Comparison of ENCODE assay signal across 8 mouse cellular contexts in the genomic region with DNA sequence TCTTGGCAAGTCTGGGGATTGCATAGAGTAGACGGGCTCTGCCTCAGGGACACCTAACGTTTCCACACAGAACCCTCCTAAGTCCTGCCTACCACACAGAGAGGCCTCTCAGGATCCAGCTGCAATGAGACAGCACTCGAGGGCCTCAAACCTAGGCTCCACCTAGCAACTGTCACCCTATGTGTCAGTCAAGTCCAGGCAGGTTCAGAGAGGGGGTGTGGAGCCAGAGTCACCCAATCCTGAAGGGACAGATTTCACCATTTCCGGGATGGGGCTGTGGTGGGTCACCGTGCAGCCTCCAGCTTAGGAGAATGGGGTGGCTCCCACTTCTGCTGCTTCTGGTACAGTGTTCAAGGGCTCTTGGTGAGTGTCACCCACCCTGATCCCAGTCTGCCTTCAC. TPM values are rescaled to one million over a fixed set of nuclear protein-coding genes. Genes with fewer than 3 reads are reported as not detected.
DNase-seq lines count a peak whose midpoint lies in the region; ATAC-seq and TF ChIP-seq lines count a peak whose summit lies in the region.

A gene (plus strand): TSS at position 269 of the 400 bp plus-strand sequence.

- no peaks in the 10 kb centered on the region for H3K36me3 ChIP-seq in heart, adult 2 months (ENCODE audit: control insufficient read depth, insufficient read depth, low read length)
- H3K36me3 ChIP-seq in ES-Bruce4 (ENCODE audit: control insufficient read depth, insufficient read depth, low read length, poor library complexity, severe bottlenecking) = 0 out of 2 replicates have a peak, but pooled peaks cover 2% of the 10 kb centered on the region
- peaks cover 7% of the 10 kb centered on the region for H3K36me3 ChIP-seq in forebrain, embryonic 15.5 days
- H3K36me3 ChIP-seq in liver, postnatal 0 days (replicated peaks; ENCODE audit: insufficient read depth, low read length) = peaks cover 35% of the 10 kb centered on the region

- H3K4me1 ChIP-seq in heart, adult 2 months (ENCODE audit: control insufficient read depth, insufficient read depth, low read length) = peaks cover 6% of the 10 kb centered on the region
- no peaks in the 10 kb centered on the region for H3K4me1 ChIP-seq in ES-Bruce4 (ENCODE audit: control insufficient read depth, insufficient read depth, low read length)
- peaks cover 20% of the 10 kb centered on the region for H3K4me1 ChIP-seq in forebrain, embryonic 15.5 days
- H3K4me1 ChIP-seq in liver, postnatal 0 days (ENCODE audit: insufficient read depth) = peaks cover 61% of the 10 kb centered on the region

- intact Hi-C loops in heart, adult 2 months (cut with DNase I) = no loop called here
- intact Hi-C loops in left cerebral cortex, postnatal 14 days (cut with DNase I) = no loop called here

- 82% methylated on average over 5 of the region's 5 CpGs for WGBS in heart, adult 2 months
- WGBS in forebrain, embryonic 15.5 days = 80% methylated on average over 5 of the region's 5 CpGs
- WGBS in liver, postnatal 0 days (ENCODE audit: insufficient replicate concordance) = 28% methylated on average over 5 of the region's 5 CpGs

- no peak for DNase-seq in heart, adult 2 months
- DNase-seq in heart, adult 11 months = no peak
- DNase-seq in liver, postnatal 0 days = peak; percentile 82
- DNase-seq in gastrocnemius, adult 8-10 months (ENCODE audit: low spot score in 2 of 2) = no peak
- no peak for DNase-seq in left cerebral cortex, postnatal 14 days (ENCODE audit: low spot score in 2 of 2)
- DNase-seq in cerebellum, postnatal 36 days = no peak

- no peaks in the 10 kb centered on the region for H3K27me3 ChIP-seq in heart, adult 2 months (ENCODE audit: control insufficient read depth, insufficient read depth, low read length)
- H3K27me3 ChIP-seq in ES-Bruce4 (ENCODE audit: control insufficient read depth, insufficient read depth, low read length, poor library complexity, severe bottlenecking) = no peaks in the 10 kb centered on the region
- peaks cover 34% of the 10 kb centered on the region for H3K27me3 ChIP-seq in forebrain, embryonic 15.5 days
- H3K27me3 ChIP-seq in liver, postnatal 0 days (ENCODE audit: insufficient read depth, low read length) = no peaks in the 10 kb centered on the region

- H3K4me2 ChIP-seq in forebrain, embryonic 15.5 days (replicated peaks) = peak within 1 kb of the TSS; percentile 80
- H3K4me2 ChIP-seq in liver, postnatal 0 days (ENCODE audit: low read depth, low read length) = peak within 1 kb of the TSS; percentile 94

- H3K4me3 ChIP-seq in heart, adult 2 months = peak within 1 kb of the TSS; percentile 73
- H3K4me3 ChIP-seq in ES-Bruce4 (ENCODE audit: low read depth, low read length) = peak within 1 kb of the TSS; percentile 86
- peak within 1 kb of the TSS; percentile 85 for H3K4me3 ChIP-seq in forebrain, embryonic 15.5 days
- H3K4me3 ChIP-seq in liver, postnatal 0 days (ENCODE audit: low read depth, low read length) = peak within 1 kb of the TSS; percentile 93

- no peaks in the 10 kb centered on the region for H3K79me2 ChIP-seq in heart, adult 2 months (replicated peaks; ENCODE audit: control insufficient read depth, insufficient read depth, low read length)

- no peaks in the 10 kb centered on the region for H3K9me3 ChIP-seq in ES-Bruce4 (replicated peaks; ENCODE audit: control insufficient read depth, insufficient read depth, low read length, poor library complexity, severe bottlenecking)
- H3K9me3 ChIP-seq in forebrain, embryonic 15.5 days = no peaks in the 10 kb centered on the region
- H3K9me3 ChIP-seq in liver, postnatal 0 days (ENCODE audit: low read length) = no peaks in the 10 kb centered on the region

- H3K27ac ChIP-seq in heart, adult 2 months = peak within 1 kb of the TSS; percentile 92
- H3K27ac ChIP-seq in ES-Bruce4 (ENCODE audit: insufficient read depth, low read length) = no peak within 1 kb of the TSS
- H3K27ac ChIP-seq in forebrain, embryonic 15.5 days (replicated peaks) = no peak within 1 kb of the TSS
- peak within 1 kb of the TSS; percentile 99 for H3K27ac ChIP-seq in liver, postnatal 0 days (ENCODE audit: low read depth)

- TF ChIP-seq EP300 in heart, adult 2 months (IDR thresholded peaks at IDR 0.05; ENCODE audit: insufficient read depth, low read depth, low read length) = no peak
- TF ChIP-seq EP300 in ES-Bruce4 (IDR thresholded peaks at IDR 0.05; ENCODE audit: insufficient read depth, low read depth, low read length) = no peak
- TF ChIP-seq EP300 in liver, postnatal 0 days (IDR thresholded peaks at IDR 0.05; ENCODE audit: low read depth) = peak; percentile 66; the same call in 1 of the 2 replicates

- no peak for TF ChIP-seq CTCF in heart, adult 2 months (IDR thresholded peaks at IDR 0.05)
- no peak for TF ChIP-seq CTCF in ES-Bruce4 (IDR thresholded peaks at IDR 0.05; ENCODE audit: low read depth, low read length)
- no peak for TF ChIP-seq CTCF in liver, postnatal 0 days (IDR thresholded peaks at IDR 0.05; ENCODE audit: low read depth)

- no peak for ATAC-seq in forebrain, embryonic 15.5 days (replicated peaks)
- ATAC-seq in liver, postnatal 0 days = peak; percentile 85

- TF ChIP-seq POLR2A in heart, adult 2 months (IDR thresholded peaks at IDR 0.05; ENCODE audit: insufficient read depth, low read depth, low read length) = no peak
- no peak for TF ChIP-seq POLR2A in ES-Bruce4 (IDR thresholded peaks at IDR 0.05; ENCODE audit: insufficient read depth, low read length)

- H3K9ac ChIP-seq in heart, adult 2 months (ENCODE audit: low read depth, low read length) = peak within 1 kb of the TSS; percentile 71
- H3K9ac ChIP-seq in ES-Bruce4 (ENCODE audit: low read depth, poor library complexity, severe bottlenecking) = peak within 1 kb of the TSS; percentile 78
- peak within 1 kb of the TSS; percentile 91 for H3K9ac ChIP-seq in forebrain, embryonic 15.5 days (replicated peaks)
- H3K9ac ChIP-seq in liver, postnatal 0 days (replicated peaks) = peak within 1 kb of the TSS; percentile 100

RNA-seq across cellular contexts. Expression of the gene that starts here (rescaled TPM):
- not detected for total RNA-seq in heart, adult 2 months (2021)
- polyA plus RNA-seq in heart, adult 2 months (2012; rRNA removed) = 0.59 TPM in 1 of 2 replicates, not detected in the other
- polyA plus RNA-seq in ES-Bruce4 (2011; ENCODE audit: insufficient read depth, insufficient read length, low read depth, missing spikeins) = 1.2 and 3.0 TPM in 2 replicates
- 0.37 TPM in 1 of 2 replicates, not detected in the other for polyA plus RNA-seq in forebrain, embryonic 15.5 days (2015; fragmentation: Nextera tagmentation; extraction: Ambion mirVana)
- polyA plus RNA-seq in liver, postnatal 0 days (2015; fragmentation: Nextera tagmentation; extraction: Ambion mirVana) = 81.4 and 93.0 TPM in 2 replicates
- under 1 TPM in 1 of 4 experiments, not detected in 3; 0.40 TPM for total RNA-seq in gastrocnemius, adult 8-10 months (2022)
- total RNA-seq in left cerebral cortex, postnatal 14 days (2021) = not detected

Comparison
In these comparisons a context has a peak if more than half of its experiments do, and no peak if none do; other contexts are left out.
1. RNA of the gene that starts here (polyA plus RNA-seq): 81.4 to 93.0 TPM in liver, postnatal 0 days; 1.2 to 3.0 TPM in ES-Bruce4, 0.59 TPM in heart, adult 2 months and 0.37 TPM in forebrain, embryonic 15.5 days; every median in the first group is over 10 times any median in the second.
2. H3K27ac ChIP-seq: peak in heart, adult 2 months (single experiment) and liver, postnatal 0 days (single experiment); none in ES-Bruce4 (single experiment) and forebrain, embryonic 15.5 days (single experiment).
3. Peak in every context shown above with its lines, with median percentiles within 50 percentile points of each other: H3K4me3 ChIP-seq and H3K9ac ChIP-seq.